Mouse (Mus musculus) spleen, adult 2 months (tissue): ENCODE results near the gene Fam171a2. TPM values are rescaled to one million over a fixed set of nuclear protein-coding genes. Genes with fewer than 3 reads are reported as not detected.

Experiments used
- DNase-seq, 2 experiments: peaks; one replicate each; pipeline versions ENCODE4 v3.0.0 to v3.0.0-alpha.2; 2012 to 2021; ENCODE audit warnings: low spot score in 2 of 2, low read depth in 1 of 2
- H3K27ac ChIP-seq: fragments of 200-500 bp; 2 replicates; pipeline ENCODE4 v1.5.1; 2012; ENCODE audit warnings: low read length, inconsistent platforms; ENCODE audit not compliant: insufficient read depth
- H3K27me3 ChIP-seq: fragments of 200-500 bp; 2 replicates; pipeline ENCODE4 v1.6.1; 2012; ENCODE audit warnings: mild to moderate bottlenecking, moderate library complexity, low read length, inconsistent platforms; ENCODE audit not compliant: control insufficient read depth, insufficient read depth
- H3K36me3 ChIP-seq: fragments of 200-500 bp; 2 replicates; pipeline ENCODE4 v1.6.1; 2012; ENCODE audit warnings: mild to moderate bottlenecking, low read length, inconsistent platforms; ENCODE audit not compliant: control insufficient read depth, insufficient read depth
- H3K4me1 ChIP-seq: fragments of 200-500 bp; 2 replicates; pipeline ENCODE4 v1.6.1; 2011; ENCODE audit warnings: inconsistent platforms; ENCODE audit not compliant: control insufficient read depth, insufficient read depth, insufficient read length
- H3K4me3 ChIP-seq: fragments of 200-500 bp; 2 replicates; pipeline ENCODE4 v1.5.1; 2011; ENCODE audit warnings: mild to moderate bottlenecking, inconsistent platforms; ENCODE audit not compliant: insufficient read depth, insufficient read length; ENCODE audit errors: extremely low read depth
- CTCF ChIP-seq: fragments of 200-500 bp; IDR thresholded peaks from 2 replicates; pipeline ENCODE4 v1.5.1; 2011; ENCODE audit warnings: mild to moderate bottlenecking, inconsistent platforms; ENCODE audit not compliant: insufficient read depth, insufficient read length, insufficient replicate concordance; ENCODE audit errors: extremely low read depth
- POLR2A ChIP-seq: fragments of 200-500 bp; IDR thresholded peaks from 2 replicates; pipeline ENCODE4 v1.6.1; 2011; ENCODE audit warnings: low read depth, low read length, inconsistent platforms
- WGBS: fragments of 180-500 bp; shearing (Covaris S2); methylation state at CpG from one replicate; pipeline ENCODE4 v1.1.7; 2018; 5-methylcytosine and 5-hydroxymethylcytosine counted together
- polyA plus RNA-seq: library from polyadenylated mRNA; depleted of rRNA; stranded (reverse); fragments of >200 nt; gene quantifications from 2 replicates; pipeline ENCODE4 v1.2.3, GENCODE M21; 2012

Gene Fam171a2
- polyA plus RNA-seq, 1 experiment, result 5.2 TPM

DNA sequence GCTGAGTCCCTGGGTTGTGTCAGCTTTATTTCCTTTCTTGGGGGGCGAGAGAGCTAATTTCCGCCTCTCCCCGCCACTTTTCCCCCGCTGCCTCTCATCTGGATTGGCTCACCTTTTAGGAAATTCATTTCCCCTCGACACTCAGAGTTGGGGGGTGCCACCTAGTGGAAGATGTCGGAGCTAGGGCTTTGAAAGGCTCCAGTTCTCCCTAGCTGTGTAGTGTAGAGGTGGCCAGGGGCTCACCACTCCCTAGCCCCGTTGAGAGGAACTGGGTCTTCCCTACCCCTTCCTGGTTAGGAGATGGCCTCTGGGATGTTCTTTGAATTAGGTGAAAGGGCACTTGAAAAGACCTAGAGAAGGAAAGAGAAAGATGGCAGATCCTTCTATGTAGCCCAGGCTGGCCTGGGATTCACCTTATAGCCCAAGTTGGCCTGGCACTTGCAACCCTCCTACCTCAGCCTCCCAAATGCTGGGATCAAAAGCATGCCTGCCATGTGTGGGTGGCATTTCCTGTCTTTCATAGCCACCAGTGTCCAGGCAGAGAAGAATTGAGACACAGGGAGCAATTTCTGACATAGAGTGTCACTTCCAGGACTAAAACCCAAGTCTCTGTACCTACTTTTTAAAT lies 16.4 kb downstream of the Fam171a2 start:
- TF ChIP-seq CTCF, result peak; percentile 39; the same call in 1 of the 2 replicates
- TF ChIP-seq POLR2A, result no peak
- WGBS, result under 1% methylated on average over 7 of the region's 7 CpGs
- H3K4me3 ChIP-seq, result peak overlapping the region; percentile 66
- H3K27ac ChIP-seq, result peak overlapping the region; percentile 62
- H3K27me3 ChIP-seq, result no peaks in the 10 kb centered on the region
- H3K36me3 ChIP-seq, result peaks cover 4% of the 10 kb centered on the region; the same call in 1 of the 2 replicates
- peak in 1 of 2 experiments; percentile 83 for DNase-seq
- H3K4me1 ChIP-seq, result peaks cover 19% of the 10 kb centered on the region; the same call in 1 of the 2 replicates

DNA sequence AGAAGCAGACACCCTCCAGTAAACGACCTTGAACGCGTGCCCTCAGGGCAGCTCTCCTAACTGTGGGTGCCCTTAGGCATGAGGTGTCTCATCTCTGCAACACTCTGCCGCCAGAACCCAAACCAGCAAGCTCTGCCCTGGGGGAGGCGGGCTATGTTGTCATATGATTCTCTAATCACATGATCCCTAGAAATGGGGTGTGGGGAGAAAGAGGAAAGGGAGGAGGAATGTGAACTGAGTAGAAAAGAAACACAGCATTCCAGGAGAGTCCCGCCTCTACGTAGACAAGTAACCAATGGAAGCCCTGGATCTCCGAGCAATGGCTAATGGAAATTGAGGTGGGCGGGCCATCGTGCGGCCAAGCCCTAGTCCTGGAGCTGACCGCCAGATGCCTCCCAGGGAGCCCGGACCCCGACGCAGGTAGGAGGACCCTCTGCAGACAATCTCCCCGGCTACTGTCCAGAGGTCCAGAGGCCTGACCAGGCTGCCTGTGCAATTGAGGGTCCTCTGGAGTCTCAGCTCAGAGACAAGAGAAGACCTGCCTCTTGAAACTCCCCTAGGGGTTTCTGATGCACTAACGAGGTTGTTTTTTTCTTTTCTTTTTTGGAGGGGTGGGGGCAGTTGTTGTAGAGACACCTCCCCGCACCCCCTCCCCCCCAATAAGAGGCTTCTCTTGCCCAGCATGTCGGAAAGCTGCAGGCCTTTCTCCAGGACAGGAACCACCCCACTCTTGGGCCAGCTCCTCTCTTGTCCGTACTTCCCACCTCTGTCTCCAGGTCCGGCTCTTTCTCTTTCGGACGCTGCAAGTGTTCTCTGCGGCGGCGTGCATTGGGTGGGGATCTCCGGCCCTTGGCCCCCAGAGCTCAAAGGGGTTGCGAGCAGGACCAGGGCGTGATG lies 17.1 kb downstream of the Fam171a2 start, which contains the start of gene Grn:
TSS of gene Grn (plus strand) at position 195 of the 897 bp plus-strand sequence.
- no peaks in the 10 kb centered on the region for H3K27me3 ChIP-seq
- 1% methylated on average over 29 of the region's 29 CpGs for WGBS
- H3K4me1 ChIP-seq, result peaks cover 19% of the 10 kb centered on the region; the same call in 1 of the 2 replicates
- H3K27ac ChIP-seq, result peak within 1 kb of the TSS; percentile 62
- H3K36me3 ChIP-seq, result no peaks in the 10 kb centered on the region
- peak within 1 kb of the TSS; percentile 66 for H3K4me3 ChIP-seq
- peak; percentile 10; the same call in 1 of the 2 replicates for TF ChIP-seq POLR2A
- TF ChIP-seq CTCF, result no peak
- peak in 1 of 2 experiments; percentile 73 for DNase-seq

DNA sequence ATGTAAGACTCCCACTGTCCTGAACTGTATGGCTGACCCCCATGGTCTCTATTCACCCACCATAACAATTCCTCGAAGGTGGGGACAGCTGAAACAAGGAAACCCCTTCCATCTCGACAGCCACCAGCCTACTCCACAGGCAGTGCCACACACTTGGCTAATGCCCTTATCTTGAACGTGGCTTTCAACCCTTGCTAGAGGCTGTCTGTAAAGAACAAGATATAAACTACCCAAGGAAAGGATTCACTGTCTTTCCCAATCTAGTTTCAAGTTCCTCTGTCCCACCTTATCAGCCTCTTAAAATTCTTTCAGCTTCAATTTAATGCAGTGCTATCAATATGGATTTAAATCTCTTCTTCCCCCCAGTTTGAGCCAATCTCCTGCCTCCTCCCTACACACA lies 17.9 kb downstream of the Fam171a2 start:
- DNase-seq, result no peak
- TF ChIP-seq CTCF (no peak), POLR2A (no peak)
- H3K4me1 ChIP-seq, result peaks cover 19% of the 10 kb centered on the region; the same call in 1 of the 2 replicates

DNA sequence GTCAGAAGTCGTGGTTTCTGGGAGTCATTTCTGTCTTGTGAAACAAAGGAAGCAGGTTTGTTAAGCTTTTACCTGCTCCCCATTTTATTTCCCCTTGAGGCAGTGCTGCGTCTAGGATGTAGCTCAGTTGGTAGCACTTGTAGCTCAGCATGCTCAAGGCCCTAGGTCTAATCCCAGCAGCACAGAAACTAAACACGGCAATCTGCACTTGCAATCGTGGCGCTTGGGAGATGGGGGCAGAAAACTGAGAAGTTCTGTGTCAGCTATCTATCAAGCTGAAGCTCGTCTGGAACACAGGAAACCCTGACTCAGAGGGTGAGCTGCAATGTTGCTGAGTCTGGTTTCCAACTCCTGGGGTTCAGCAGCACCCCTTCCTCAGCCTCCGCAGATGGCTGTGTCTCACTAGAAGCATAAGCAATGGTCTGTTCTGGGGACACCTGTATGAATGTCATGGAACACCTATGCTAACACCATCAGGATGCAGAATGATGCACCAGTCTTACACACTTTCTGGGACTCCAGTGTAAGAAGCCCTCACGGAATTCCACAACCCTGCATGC lies 18.4 kb downstream of the Fam171a2 start:
- no peak for DNase-seq
- peaks cover 16% of the 10 kb centered on the region; the same call in 1 of the 2 replicates for H3K4me1 ChIP-seq
- no peaks in the 10 kb centered on the region for H3K36me3 ChIP-seq
- no peak overlapping the region for H3K27ac ChIP-seq
- 24% methylated on average over 8 of the region's 8 CpGs for WGBS
- no peaks in the 10 kb centered on the region for H3K27me3 ChIP-seq
- H3K4me3 ChIP-seq, result no peak overlapping the region
- no peak for TF ChIP-seq CTCF
- TF ChIP-seq POLR2A, result no peak

More for the DNA sequence above, 17.9 kb downstream of the Fam171a2 start:
- Histone ChIP-seq H3K4me3 (no peak overlapping the region), H3K36me3 (no peaks in the 10 kb centered on the region), H3K27me3 (no peaks in the 10 kb centered on the region), H3K27ac (0 out of 2 replicates have a peak overlapping the region, but pooled peaks have one; percentile 24)
- WGBS, result 30% methylated on average over 3 of the region's 3 CpGs

DNA sequence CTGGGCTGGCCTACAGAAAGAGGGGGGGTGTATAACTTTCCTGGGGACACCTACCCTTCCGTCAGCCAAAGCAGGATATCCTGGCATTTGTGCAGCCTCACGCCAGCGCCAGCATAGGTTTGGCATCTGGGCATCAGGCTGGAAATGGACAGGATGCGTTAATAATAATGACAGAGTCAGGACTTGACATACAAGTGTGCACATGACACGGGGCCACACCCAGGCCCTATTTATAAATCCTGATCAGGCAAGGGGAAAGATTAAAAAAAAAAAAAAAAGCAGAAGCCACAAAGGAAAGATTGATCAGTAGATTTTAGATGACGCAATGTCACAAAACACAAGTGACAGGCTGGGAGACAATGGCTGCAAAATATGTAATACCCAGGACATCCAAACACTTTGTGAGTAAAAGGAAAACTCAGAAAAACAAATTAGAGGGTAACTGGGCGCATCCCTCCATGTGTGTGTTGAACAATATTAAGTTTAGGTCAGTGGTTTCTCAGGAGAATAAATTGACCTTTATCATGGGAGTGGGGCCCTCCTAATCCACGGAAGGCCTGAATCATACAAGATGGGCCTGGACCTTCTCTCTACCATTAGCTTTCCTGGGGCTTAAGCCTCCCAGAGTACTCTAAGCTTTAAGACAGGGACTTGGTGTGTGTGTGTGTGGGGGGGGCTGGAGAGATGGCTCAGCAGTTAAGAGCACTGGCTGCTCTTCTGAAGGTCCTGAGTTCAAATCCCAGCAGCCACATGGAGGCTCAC lies 21.7 kb downstream of the Fam171a2 start:
- no peak for DNase-seq
- Histone ChIP-seq H3K4me1 (peaks cover 2% of the 10 kb centered on the region; the same call in 1 of the 2 replicates), H3K27ac (no peak overlapping the region), H3K36me3 (no peaks in the 10 kb centered on the region), H3K27me3 (no peaks in the 10 kb centered on the region), H3K4me3 (no peak overlapping the region)
- 74% methylated on average over 8 of the region's 8 CpGs for WGBS
- TF ChIP-seq POLR2A (no peak), CTCF (no peak)

DNA sequence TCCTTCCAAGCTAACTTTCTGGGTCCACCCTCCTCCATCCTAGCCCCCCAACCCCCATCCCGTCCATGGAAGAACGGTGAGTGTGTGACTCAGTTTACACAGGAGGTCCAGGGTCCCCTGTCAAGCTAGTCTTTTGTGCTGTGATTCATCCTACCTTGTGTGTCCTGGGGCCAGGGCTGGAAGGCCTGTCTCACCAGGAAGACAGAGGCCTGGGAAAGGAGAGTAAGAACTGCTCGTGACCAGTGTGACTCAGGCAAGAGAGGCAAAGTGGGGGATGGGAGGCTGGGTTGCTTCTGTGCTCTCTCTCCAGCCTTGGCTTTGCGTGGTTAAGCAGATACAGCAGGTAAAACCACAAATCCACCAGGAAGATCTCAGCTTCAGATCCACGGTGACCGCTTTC lies 22.8 kb downstream of the Fam171a2 start:
- Histone ChIP-seq H3K36me3 (no peaks in the 10 kb centered on the region), H3K4me3 (no peak overlapping the region), H3K27me3 (no peaks in the 10 kb centered on the region), H3K27ac (no peak overlapping the region), H3K4me1 (no peaks in the 10 kb centered on the region)
- peak in 1 of 2 experiments; percentile 1 for DNase-seq
- WGBS, result 87% methylated on average over 6 of the region's 6 CpGs
- TF ChIP-seq POLR2A, result no peak
- no peak for TF ChIP-seq CTCF
